Mouse (Mus musculus) C2C12 (cell line): Measurements from ENCODE around the gene Cd79b. TPM values are rescaled to one million over a fixed set of nuclear protein-coding genes. Genes with fewer than 3 reads are reported as not detected.

Source experiments
- H3K27me3 ChIP-seq: one replicate; pipeline ENCODE4 v1.6.1; 2011; ENCODE audit not compliant: control insufficient read depth, insufficient read depth, insufficient read length
- H3K36me3 ChIP-seq: one replicate; pipeline ENCODE4 v1.6.1; 2011; ENCODE audit not compliant: control insufficient read depth, insufficient read depth
- H3K4me3 ChIP-seq: one replicate; pipeline ENCODE4 v1.5.1; 2011; ENCODE audit warnings: mild to moderate bottlenecking, control low read depth; ENCODE audit not compliant: poor library complexity, insufficient read depth, severe bottlenecking
- H3K79me2 ChIP-seq: one replicate; pipeline ENCODE4 v1.6.1; 2011; ENCODE audit not compliant: control insufficient read depth, insufficient read depth
- H3K79me3 ChIP-seq: one replicate; pipeline ENCODE4 v1.6.1; 2011; ENCODE audit warnings: low read depth, control low read depth
- H3ac ChIP-seq: one replicate; pipeline ENCODE3; 2011; ENCODE audit warnings: low read depth; ENCODE audit not compliant: control insufficient read depth, insufficient read length
- CEBPB ChIP-seq: IDR thresholded peaks from one replicate; pipeline ENCODE4 v1.6.1; 2011; ENCODE audit warnings: low read depth, mild to moderate bottlenecking, control low read depth, moderate library complexity
- CTCF ChIP-seq: IDR thresholded peaks from one replicate; pipeline ENCODE4 v1.5.1; 2011; ENCODE audit not compliant: control insufficient read depth, insufficient read depth, insufficient read length
- FOSL1 ChIP-seq: IDR thresholded peaks from one replicate; pipeline ENCODE4 v1.8.0; 2011; ENCODE audit warnings: mild to moderate bottlenecking, low read length; ENCODE audit not compliant: poor library complexity, insufficient read depth, severe bottlenecking
- MAX ChIP-seq: IDR thresholded peaks from one replicate; pipeline ENCODE4 v1.6.1; 2011; ENCODE audit warnings: mild to moderate bottlenecking, control low read depth
- MYOD1 ChIP-seq: IDR thresholded peaks from one replicate; pipeline ENCODE4 v1.6.1; 2011; ENCODE audit warnings: low read depth; ENCODE audit not compliant: control insufficient read depth, insufficient read length
- MYOG ChIP-seq: IDR thresholded peaks from one replicate; pipeline ENCODE4 v1.6.1; 2011; ENCODE audit not compliant: control insufficient read depth, insufficient read length; ENCODE audit errors: extremely low read depth
- USF1 ChIP-seq: IDR thresholded peaks from one replicate; pipeline ENCODE4 v1.6.1; 2011; ENCODE audit warnings: low read depth, mild to moderate bottlenecking, control low read depth, moderate library complexity
- long read RNA-seq, 2 experiments: library from polyadenylated mRNA; unstranded; transcript quantifications; one replicate each; pipeline ENCODE4 v2.0.0; 2019 to 2020
- polyA plus RNA-seq: library from polyadenylated mRNA; unstranded; fragments of >200 nt; fragmentation: generic; extraction: Trizol; gene quantifications from one replicate; pipeline ENCODE4 v1.2.1, GENCODE M21; 2012; ENCODE audit warnings: missing spikeins

Cd79b gene
- not detected for polyA plus RNA-seq
- long read RNA-seq, experiment 1, result 0 reads
- long read RNA-seq, experiment 2, result 0 reads

GRCm38 (mm10) chr11:106314333-106314812, at the start of gene Cd79b:
Cd79b (minus strand) TSS chr11:106314762.
- H3K79me2 ChIP-seq, result no peaks in the 10 kb centered on the region
- no peaks in the 10 kb centered on the region for H3K36me3 ChIP-seq
- H3K27me3 ChIP-seq, result peaks cover 67% of the 10 kb centered on the region
- no peak within 1 kb of the TSS for H3ac ChIP-seq
- TF ChIP-seq MYOD1 (no peak), FOSL1 (no peak), MAX (no peak), CTCF (no peak), CEBPB (no peak), USF1 (no peak), MYOG (no peak)
- no peaks in the 10 kb centered on the region for H3K79me3 ChIP-seq
- no peak within 1 kb of the TSS for H3K4me3 ChIP-seq

GRCm38 (mm10) chr11:106359350-106359749, 44.8 kb upstream of the Cd79b start:
- H3K79me3 ChIP-seq, result no peaks in the 10 kb centered on the region
- no peak overlapping the region for H3K4me3 ChIP-seq
- H3K79me2 ChIP-seq, result no peaks in the 10 kb centered on the region
- H3K36me3 ChIP-seq, result no peaks in the 10 kb centered on the region
- H3ac ChIP-seq, result no peak overlapping the region
- no peak for TF ChIP-seq MYOD1
- TF ChIP-seq MAX, result no peak
- no peak for TF ChIP-seq FOSL1
- no peak for TF ChIP-seq CEBPB
- TF ChIP-seq CTCF, result no peak
- TF ChIP-seq MYOG, result no peak
- no peak for TF ChIP-seq USF1
- peaks cover 7% of the 10 kb centered on the region for H3K27me3 ChIP-seq

DNA sequence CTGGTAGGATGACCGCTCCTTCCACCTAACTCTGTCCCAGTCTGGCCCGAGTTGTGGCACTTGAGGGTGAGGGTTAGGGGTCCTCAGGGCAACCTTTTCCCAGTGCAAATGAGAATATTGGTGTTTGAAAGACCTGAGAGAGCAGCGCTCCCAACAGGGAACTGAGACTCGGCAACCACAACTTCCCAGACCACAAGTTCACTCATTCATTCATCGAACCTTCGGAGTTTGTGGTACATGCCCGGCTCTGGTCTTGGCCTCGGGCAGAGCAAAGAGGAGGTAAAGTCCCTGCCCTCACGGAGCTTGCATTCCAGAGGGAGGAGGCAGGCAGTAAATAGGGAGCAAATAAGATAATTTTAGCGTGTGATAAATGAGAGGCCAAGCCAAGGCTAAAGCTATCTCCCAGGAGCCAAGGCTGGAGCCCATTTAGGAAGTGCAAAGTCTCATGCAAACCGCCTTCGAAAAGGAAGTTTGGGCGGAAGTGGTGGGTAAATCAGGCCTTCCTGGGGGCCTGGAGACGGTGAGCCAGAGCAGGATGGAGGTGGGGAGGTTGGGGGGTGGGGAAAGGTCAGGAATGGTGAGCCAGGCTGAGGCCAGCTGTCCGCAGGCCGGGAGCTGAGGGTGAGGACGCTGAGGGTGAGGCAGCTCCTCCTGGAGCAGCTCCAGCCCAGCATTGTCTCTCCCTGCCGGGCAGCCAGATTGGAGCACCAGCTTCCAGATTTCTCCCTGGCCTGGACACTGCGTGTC, 41.0 kb upstream of the Cd79b start:
- TF ChIP-seq MAX (no peak), CEBPB (no peak), MYOG (no peak), USF1 (no peak), CTCF (no peak), FOSL1 (no peak), MYOD1 (no peak)
- H3ac ChIP-seq, result no peak overlapping the region
- no peaks in the 10 kb centered on the region for H3K27me3 ChIP-seq
- no peaks in the 10 kb centered on the region for H3K79me3 ChIP-seq
- H3K36me3 ChIP-seq, result no peaks in the 10 kb centered on the region
- H3K4me3 ChIP-seq, result no peak overlapping the region
- no peaks in the 10 kb centered on the region for H3K79me2 ChIP-seq

- no peak overlapping the region for H3ac ChIP-seq
- no peaks in the 10 kb centered on the region for H3K79me3 ChIP-seq
- no peaks in the 10 kb centered on the region for H3K79me2 ChIP-seq
- no peak overlapping the region for H3K4me3 ChIP-seq
- H3K36me3 ChIP-seq, result no peaks in the 10 kb centered on the region
- peaks cover 4% of the 10 kb centered on the region for H3K27me3 ChIP-seq
- no peak for TF ChIP-seq MAX
- no peak for TF ChIP-seq CEBPB
- TF ChIP-seq MYOG, result no peak
- TF ChIP-seq USF1, result no peak
- TF ChIP-seq MYOD1, result no peak
- no peak for TF ChIP-seq FOSL1
- TF ChIP-seq CTCF, result no peak
These were observed 39.6 kb upstream of the Cd79b start for GRCm38 (mm10) chr11:106354181-106354580.

GRCm38 (mm10) chr11:106353188-106353587, 38.6 kb upstream of the Cd79b start, which contains the start of gene Scn4a:
Scn4a (minus strand) TSS chr11:106353288.
- TF ChIP-seq CEBPB, result no peak
- no peak for TF ChIP-seq CTCF
- no peak for TF ChIP-seq MYOG
- no peak for TF ChIP-seq MAX
- TF ChIP-seq USF1, result no peak
- no peak for TF ChIP-seq FOSL1
- no peak for TF ChIP-seq MYOD1

DNA sequence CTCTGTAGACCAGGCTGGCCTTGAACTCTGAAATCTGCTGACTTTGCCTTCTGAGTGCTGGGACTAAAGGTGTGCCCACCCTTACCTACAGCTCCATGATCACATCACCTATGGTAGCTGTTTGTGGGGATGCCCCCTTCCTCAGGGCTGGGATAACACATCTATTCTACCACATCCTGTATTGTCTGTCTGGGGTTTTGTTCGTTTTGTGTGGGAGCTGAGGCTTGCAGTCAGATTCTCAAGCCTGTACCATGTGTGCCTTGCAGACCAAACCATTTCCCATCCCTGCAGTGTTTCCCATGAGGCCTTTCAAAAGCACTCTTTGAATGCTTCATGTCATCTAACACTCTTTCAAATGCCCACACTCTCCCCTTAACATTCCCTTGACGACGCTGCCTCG, 37.4 kb upstream of the Cd79b start:
- Histone ChIP-seq H3ac (no peak overlapping the region), H3K79me3 (no peaks in the 10 kb centered on the region), H3K4me3 (no peak overlapping the region), H3K79me2 (no peaks in the 10 kb centered on the region), H3K36me3 (no peaks in the 10 kb centered on the region), H3K27me3 (peaks cover 20% of the 10 kb centered on the region)
- no peak for TF ChIP-seq MYOG
- no peak for TF ChIP-seq USF1
- no peak for TF ChIP-seq CTCF
- no peak for TF ChIP-seq MYOD1
- TF ChIP-seq MAX, result no peak

More at GRCm38 (mm10) chr11:106353188-106353587, 38.6 kb upstream of the Cd79b start, which contains the start of gene Scn4a:
- Histone ChIP-seq H3ac (no peak within 1 kb of the TSS), H3K27me3 (peaks cover 12% of the 10 kb centered on the region), H3K4me3 (no peak within 1 kb of the TSS), H3K79me2 (no peaks in the 10 kb centered on the region), H3K36me3 (no peaks in the 10 kb centered on the region), H3K79me3 (no peaks in the 10 kb centered on the region)
